Mouse (Mus musculus): ENCODE data around the gene Osbpl9. TPM values are rescaled to one million over a fixed set of nuclear protein-coding genes. Genes with fewer than 3 reads are reported as not detected.

Osbpl9 gene
- total RNA-seq, 2 experiments from 2014 or later, result 105 to 119 TPM

DNA sequence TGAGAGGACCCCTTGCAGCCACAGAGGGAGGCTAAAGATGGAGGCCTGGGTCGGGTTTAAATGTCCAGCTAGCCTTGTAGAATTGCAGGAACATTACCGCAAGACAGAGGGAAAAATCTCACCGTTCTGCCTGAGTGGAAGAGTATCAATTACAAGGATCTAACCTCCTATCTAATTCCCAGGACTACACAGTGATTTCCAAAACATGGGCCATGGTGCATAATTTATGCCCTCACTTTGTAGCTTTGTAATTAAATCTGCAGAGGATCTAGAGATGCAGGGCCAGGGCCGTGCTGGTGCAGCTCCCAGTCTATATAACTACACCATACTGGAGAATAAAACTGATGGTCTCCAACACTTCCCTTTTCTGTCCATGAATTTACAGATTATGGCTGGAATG is 8.8 kb upstream of the Osbpl9 start:
- DNase-seq (ENCODE audit: low spot score in 2 of 2), result no peak

DNA sequence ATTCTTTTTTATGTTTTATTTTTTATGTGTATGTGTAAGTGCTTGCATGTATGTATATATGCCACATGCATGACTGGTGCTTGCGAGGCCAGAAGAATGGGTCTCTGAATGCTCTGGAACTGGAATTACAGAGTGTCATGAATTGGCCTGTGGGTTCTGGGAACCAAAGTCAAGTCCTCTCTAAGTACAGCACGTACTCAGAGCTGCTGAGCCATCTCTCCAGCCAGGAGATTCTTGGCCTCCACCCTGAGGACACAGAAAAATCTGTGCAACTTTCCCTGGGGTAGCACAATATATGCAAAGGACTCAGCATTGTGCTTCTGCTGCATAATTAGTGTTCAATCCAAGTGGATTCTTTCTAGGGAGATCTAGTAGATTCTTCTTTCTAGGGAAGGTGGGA is 8.2 kb upstream of the Osbpl9 start:
- DNase-seq (ENCODE audit: low spot score in 2 of 2), result no peak

DNA sequence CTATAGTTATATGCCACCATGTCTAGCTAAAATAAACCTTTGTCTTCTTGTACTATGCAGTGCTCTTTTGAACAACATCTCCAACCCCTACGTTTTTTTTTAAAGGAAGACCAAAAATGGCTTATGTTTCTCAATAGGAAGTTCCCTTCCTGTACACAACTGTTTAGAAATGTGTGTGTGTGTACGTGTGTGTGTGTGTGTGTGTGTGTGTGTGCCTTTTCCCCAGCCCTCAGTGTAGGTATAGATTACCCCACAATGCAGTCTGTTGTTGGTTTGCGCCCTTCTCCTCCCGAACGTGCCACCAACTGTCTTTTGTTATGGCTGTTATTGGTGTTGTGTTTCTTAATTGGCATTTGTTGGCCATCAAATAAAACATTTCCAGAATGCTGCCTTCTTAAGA is 5.5 kb upstream of the Osbpl9 start:
- no peak for DNase-seq (ENCODE audit: low spot score in 2 of 2)

DNA sequence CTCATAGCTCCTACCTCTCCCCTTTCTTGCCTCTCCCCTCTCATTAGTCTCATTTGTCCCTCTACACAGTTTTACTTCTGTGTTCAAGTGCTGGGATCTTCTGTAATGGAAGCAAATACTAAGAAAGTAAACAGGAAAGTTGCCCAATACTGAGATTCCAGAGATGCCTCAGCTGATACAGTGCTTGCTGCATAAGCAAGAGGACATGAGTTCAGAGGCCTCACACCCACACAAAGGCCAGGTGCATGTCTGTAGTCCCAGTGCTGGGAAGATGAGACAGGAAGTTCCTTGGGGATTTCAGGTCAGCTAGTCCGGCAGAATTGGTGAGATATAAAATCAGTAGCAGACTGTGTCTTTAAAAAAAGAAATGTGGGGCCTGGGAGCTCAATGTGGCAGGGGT is 2.3 kb upstream of the Osbpl9 start:
- no peak for DNase-seq (ENCODE audit: low spot score in 2 of 2)

DNA sequence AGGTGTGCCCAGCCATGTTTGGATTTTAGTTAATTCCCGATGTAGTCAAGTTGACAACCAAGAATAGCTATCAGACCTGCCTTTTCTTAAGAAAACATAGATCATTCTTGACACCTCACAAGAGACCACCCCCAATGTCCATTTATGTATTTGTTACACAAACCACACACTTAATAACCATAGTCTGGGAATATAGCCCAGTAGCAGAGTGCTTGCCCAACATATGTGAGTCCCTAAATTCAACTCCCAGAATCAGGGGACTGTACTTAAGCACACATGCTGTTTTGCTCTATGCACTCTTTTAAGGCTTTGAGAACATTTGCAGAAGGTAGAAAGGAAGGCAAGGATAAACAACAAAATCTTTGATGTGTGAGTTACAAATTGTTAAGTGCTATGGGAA is 1.9 kb upstream of the Osbpl9 start:
- no peak for DNase-seq (ENCODE audit: low spot score in 2 of 2)

DNA sequence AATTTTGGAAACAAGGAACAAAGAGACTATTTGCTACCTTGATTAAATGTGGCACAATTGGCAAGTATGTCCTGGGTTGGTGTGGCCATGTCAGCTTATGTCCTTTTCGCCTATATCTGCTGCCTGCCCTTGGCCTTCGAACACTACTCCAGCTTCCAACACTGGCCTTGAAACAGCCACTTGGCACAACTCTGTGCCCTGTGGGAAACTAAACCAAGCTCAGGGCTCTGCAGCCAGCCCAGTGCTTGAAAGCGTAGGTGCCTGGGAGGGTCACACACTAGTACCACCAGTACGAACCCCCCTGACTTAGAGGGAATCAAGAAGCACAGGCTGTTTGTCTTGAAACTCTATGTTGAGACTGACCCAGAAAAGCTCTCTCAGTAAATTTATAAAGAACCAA is 3.0 kb downstream of the Osbpl9 start:
- no peak for DNase-seq (ENCODE audit: low spot score in 2 of 2)

DNA sequence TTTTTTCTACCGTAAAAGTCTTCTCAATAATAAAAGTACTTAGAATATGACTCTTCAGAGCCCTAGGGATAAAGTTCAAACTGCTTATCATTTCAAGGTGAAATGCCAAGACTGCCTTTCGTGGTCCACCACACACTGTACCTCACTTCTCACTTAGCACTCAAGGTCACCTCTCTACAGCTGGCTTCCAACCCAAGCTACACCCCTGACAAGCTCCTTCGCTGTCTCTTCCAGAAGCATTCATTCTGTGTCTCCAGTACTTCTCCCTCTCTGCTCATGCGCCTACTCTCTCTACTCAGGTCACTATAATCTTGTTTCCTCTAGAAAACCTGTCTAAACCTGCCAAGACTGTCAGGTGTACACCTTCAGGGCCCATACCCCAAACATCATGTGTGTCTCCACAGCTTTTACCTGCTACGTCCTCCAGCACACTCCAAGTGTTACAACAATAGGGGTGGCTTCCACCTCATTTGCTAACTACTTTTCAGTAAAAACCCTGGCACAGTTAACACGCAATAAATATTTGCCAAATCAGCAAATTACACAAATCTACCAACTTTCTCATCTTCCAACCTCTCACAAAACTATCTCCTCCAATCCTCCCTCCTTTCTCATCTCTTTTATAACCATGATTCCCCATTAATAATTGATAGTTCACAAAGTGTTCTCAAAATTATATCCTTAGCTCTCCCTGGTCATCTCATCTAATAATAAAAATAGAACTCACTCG is 6.0 kb downstream of the Osbpl9 start:
- no peak for DNase-seq (ENCODE audit: low spot score in 2 of 2)

DNA sequence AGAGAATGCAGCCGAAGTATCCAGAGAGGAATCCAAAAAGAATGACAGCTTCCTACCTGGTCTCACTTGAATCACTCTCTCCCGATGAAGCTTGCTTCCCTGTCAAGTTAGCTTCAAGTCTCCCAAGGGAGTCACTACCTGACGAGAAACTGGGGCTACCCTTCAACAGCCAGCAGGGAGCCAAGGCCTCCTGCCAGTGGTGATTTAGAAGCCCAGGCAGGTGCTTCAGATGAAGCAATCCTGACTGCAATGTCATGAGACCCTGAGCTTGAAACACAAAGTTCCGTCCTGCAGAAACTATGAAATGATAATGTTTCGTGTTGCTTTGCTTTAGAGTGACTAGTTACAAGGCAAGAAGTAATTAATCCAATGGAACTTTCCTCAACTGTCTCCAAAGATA is 8.2 kb downstream of the Osbpl9 start:
- no peak for DNase-seq (ENCODE audit: low spot score in 2 of 2)

DNA sequence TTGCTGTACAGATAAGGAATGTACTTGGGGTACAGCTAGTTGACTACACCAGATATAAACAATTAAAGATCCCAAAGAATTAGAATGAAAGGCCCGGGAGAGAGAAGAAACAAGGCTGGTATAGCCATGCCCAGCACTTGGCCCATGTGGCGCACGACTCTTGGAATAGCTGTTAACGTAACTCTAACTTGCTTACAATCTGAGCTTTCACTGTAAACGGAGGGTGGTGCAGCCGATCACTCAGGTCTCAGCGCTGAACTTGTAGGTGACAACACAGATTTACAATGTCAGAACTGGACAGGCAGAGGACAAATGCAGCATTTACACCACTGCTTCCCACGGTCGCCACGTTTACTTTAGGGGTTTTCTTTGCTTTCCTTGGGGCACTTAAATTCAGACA is 10.5 kb downstream of the Osbpl9 start:
- DNase-seq (ENCODE audit: low spot score in 2 of 2), result no peak

DNA sequence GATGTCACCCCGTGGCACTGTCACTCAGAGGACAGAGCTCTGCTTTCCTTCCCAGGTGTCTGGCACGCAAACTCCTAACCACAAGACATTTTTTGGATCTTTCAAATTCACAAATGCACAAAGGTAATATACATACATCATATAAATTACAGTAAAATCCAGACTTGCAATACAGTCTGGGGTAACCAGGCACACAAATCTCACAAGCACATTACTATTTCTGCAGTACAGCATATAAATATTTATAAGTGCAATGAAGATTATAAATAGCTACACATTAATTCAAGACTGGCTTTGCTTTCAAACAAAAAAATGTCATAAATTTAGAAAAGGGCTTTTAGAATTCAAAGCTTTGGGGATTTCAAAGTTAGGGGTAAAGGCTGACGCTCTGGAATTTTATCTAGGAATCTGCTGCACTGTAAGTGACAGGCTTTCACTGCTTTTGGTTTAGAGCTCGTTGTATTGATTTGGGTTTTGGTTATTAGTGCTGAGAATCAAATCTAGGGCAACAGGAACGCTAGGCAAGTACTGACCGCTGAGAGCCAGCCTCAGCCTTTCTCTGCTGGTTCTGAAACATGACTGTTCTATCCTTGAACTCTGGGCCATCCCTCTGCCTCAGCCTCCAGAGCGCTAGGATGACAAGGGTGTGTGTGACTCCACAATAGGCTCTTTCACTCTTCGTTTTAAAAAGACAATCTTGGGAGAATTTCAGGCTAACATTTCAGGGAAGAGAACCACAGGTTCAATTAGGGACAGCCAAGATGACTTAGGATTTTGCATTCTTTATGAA is 16.3 kb downstream of the Osbpl9 start:
- no peak for DNase-seq (ENCODE audit: low spot score in 2 of 2)

DNA sequence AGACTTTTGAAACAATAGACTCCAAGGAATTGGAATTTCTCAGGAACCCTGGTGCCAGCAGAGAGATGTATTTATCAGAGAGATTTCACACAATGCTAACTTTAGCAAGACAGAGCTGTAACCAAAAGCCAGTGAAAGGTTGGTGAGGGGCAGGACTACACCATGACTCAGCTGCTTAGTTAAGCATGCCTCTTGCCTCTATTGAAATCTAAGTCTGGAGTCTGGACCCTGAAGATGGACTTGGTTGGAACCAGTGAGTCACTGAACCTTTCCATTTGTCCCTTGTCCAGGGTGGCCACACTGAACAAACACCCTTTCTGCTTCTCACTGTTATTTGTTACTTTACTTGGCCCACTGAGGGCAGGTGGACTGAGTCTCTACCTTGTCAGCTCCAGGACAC is 26.4 kb downstream of the Osbpl9 start:
- DNase-seq (ENCODE audit: low spot score in 2 of 2), result no peak

DNA sequence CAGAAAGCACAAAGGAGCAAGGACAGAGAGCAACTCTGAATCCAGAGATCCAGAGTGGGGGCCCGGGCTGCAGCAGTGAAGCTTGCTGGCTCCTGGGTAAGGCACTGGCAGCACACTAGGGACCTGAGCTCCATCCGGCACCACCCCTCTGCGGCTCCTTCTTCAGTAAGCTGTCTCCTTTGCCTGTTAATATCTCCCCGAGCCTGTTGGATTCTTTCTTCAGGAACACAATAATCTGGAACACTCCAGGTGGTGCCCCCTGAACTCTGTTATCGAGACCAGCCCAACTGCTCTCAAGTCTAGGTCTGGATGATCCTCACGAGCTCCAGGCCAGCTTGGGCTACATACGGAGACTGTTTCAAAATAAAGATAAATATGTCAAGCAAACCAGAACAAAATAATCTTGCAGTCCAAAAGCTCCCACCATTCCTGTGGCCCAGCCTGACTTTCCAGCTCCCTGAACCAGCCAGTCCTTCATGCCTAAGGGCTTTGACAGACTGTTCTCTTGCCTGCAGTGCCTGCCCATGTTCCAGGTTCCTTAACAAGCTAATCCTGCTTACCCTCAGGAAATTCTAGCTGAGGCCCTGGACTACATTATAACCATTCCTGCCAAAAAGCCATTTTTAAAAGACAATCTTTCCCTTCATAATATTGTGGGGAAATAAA is 28.2 kb downstream of the Osbpl9 start:
- DNase-seq (ENCODE audit: low spot score in 2 of 2), result no peak

DNA sequence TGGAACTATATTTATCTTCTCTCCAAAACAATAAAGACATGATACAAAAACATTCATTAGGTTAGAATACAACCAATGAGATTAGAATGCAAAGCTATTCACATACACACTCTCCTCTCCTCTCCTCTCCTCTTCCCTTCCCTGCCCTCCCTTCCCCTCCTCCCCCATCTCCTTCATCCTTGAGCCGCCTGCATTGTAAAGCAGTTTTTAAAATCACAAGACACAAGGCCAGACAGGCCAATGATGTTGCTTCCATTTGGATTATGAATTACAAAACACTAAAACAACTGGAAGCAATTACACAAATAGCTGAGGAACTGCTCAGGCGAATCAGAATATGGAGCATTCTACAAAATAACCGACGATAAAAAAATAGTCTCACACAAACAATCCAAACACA is 28.7 kb downstream of the Osbpl9 start:
- DNase-seq (ENCODE audit: low spot score in 2 of 2), result no peak

DNA sequence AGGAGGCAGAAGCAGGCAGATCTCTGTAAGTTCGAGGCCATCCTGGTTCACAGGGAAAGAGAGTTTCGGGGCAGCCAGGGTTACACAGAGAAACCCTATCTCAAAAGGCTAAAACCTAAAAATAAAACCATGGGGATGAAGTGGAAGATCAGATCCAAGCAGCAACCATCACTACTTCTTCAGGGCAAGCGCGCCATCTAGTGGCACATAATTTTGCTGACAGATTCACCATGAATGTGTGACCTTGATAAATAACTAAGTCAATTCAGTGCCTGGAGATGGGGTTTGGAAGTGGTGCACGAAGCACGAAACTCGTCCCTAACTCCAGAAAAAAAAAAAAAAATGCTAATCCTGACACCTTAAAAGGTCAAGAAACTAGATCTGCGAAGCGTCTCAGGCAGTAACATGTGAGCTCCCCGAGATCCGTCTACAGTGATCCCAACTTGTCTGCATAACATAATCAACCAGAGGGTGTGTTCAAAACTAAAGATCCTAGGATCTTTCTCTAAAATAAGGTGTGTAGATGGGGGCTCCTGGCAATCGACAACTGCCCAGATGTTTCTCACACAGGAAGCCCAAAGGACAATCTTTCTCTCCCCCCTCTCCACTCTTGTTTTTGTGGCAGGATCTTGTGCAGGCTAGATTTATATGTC is 36.4 kb downstream of the Osbpl9 start:
- peak; percentile 89 to 90 for DNase-seq (ENCODE audit: low spot score in 2 of 2)

DNA sequence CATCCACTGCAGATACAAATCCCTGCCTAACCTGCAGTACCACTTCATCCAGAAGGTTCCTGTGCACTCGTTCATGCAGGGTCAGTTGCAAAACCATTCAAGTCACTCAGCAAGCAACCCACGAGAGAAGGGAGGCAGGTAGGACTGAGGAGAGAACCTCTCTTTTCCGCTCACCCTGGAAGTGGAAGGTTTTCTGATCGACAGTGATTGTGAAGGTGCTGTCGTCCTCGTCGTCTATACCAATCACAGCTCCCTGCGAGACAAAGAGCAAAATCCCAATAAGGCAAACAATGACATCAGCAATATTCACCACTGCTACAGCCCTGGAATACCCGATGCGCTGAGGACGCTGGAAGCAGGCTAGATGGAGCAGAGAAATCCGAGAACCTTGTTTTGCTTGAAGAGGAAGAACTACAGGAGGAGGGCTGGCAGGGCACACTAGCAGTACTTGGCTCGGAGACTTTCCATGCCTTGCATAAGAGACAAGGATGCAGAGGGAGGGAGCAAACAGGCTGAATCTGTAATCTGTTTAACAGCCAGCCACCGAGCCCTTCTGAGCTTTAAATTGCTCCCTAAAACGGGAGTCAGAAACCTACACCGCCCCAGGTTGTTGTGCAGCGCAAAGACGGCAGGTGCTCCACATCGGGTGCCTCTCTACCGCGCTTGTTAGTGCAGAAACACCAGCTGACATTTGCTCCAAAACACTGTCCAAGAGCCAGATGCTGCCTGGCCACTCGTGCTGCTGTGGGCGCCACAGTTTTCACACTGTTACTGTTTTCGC is 45.4 kb downstream of the Osbpl9 start:
- DNase-seq (ENCODE audit: low spot score in 2 of 2), result no peak

DNA sequence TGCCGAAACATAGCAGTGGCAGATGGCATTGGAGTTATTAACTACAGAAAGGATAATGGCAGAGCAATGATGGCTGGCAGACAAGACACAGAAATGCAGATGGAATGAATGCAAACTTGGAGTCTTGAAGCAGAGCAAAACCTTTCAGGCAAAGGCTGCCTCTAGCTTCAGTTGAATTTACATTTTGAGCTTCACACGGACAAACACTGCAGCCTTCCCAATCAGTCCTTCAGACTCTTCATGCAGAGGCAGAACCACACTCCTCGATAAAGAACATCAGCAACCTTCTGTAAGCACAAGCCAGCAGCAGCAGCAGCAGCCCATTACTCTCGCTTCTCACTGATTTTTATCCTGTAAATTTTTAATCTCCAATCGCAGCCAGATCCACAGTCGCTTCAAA is 46.0 kb downstream of the Osbpl9 start:
- DNase-seq (ENCODE audit: low spot score in 2 of 2), result no peak

DNA sequence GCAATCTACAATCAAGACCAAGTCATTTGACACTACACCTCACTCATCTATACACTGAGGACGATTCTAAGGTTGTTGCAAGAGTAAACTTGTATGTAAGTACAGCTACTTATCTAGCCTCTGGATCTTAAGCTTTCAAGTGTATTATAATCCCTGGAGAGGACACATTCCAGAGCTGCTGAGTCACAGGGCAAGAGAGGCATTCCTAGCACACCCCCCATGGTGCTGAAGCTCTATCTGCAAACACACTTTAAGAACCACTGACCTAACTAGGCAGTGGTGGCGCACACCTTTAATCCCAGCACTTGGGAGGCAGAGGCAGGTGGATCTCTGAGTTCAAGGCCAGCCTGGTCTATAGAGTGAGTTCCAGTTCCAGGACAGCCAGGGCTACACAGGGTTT is 51.9 kb downstream of the Osbpl9 start:
- DNase-seq (ENCODE audit: low spot score in 2 of 2), result no peak

DNA sequence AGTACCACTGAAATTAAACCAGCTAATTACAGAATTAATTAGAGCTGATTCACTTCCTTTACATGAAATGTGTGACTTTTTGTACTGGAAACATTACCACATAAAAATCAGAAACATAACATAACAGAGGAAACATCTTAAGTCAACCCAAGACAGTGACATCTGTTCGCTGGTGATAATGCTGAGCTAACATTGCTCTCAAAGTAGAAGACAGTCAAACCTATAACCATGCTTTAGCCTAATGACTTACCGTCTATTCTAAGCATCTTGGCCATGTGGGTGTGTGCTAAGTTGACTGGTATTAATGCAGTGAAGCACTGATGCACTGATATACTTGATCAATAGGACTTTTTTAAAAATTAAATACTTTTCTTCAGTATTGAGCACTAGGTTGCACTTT is 52.7 kb downstream of the Osbpl9 start:
- DNase-seq (ENCODE audit: low spot score in 2 of 2), result no peak

DNA sequence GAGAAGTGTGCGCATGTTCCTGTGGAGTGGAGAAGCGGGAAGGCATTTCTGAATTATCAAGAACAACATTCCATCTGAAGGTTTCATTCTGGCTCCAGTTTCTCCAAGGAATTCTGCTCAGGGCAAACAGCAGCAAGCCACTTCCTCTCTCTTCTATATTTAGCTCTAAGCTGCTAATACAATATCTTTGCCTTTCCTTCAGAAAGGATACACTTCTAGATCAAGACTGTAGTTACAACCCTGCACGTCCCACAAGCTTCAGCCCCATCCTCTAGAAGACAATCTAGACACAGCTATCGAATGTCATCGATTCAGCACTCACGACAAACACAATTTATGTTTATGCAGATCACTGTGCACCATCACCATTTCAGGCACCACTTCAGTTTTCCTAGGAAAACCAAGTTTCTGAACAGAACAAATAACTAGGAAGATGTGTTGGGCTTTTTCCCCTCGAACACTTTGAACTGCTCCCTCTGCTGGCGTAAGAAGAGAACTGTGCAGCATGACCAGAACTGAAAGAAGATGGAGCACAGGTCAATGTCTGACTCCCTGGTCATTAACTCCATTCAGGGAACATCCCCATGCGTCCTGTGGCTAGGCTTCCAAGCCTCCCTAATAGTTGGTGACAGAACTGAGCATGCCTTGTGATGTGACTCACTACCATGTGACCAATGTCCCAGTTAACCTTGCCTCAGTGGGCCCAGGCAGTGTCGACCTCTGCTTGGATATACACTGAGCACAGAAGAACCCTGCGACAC is 54.6 kb downstream of the Osbpl9 start:
- DNase-seq (ENCODE audit: low spot score in 2 of 2), result peak in 1 of 2 experiments; percentile 43

DNA sequence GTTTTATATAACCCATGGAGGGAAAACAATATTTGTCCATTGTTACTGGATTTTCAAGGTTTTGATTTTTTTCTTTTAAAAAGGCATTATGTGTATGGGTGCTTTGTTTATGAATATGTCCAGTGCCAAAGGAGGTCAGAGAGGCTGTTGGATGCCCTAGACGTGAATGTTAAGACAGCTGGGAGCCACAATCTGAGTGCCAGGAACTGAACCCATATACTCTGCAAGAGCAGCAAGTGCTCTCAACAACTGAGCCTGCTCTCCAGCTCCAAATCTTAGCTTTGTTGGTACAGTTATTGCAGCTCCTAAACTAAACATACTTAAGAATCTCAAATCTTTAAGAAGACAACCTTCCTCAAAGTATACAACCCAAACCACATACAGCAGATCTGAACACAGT is 59.0 kb downstream of the Osbpl9 start:
- DNase-seq (ENCODE audit: low spot score in 2 of 2), result no peak

Data from adrenal gland, adult 18-20 months (tissue).